Mouse (Mus musculus): ENCODE results near the gene Lrig1.

The Lrig1 gene

GRCm38 (mm10) chr6:94700067-94700491, at the start of gene Lrig1:
Gene Lrig1, minus strand, starts transcription at chr6:94700158.
- peak; percentile 99 for DNase-seq (ENCODE audit: low read depth, low spot score)

GRCm38 (mm10) chr6:94749626-94750025, 49.7 kb upstream of the Lrig1 start:
- DNase-seq (ENCODE audit: low read depth, low spot score) = peak; percentile 48

GRCm38 (mm10) chr6:94748361-94748760, 48.4 kb upstream of the Lrig1 start:
- no peak for DNase-seq (ENCODE audit: low read depth, low spot score)

- DNase-seq (ENCODE audit: low read depth, low spot score) = no peak
Measured at GRCm38 (mm10) chr6:94740117-94740729, 40.3 kb upstream of the Lrig1 start.

- DNase-seq (ENCODE audit: low read depth, low spot score) = no peak
Measured at GRCm38 (mm10) chr6:94738647-94739046, 38.7 kb upstream of the Lrig1 start.

GRCm38 (mm10) chr6:94733878-94734277, 33.9 kb upstream of the Lrig1 start:
- no peak for DNase-seq (ENCODE audit: low read depth, low spot score)

GRCm38 (mm10) chr6:94729847-94730246, 29.9 kb upstream of the Lrig1 start:
- DNase-seq (ENCODE audit: low read depth, low spot score) = peak; percentile 59

GRCm38 (mm10) chr6:94729132-94729531, 29.2 kb upstream of the Lrig1 start:
- no peak for DNase-seq (ENCODE audit: low read depth, low spot score)

GRCm38 (mm10) chr6:94724612-94725011, 24.7 kb upstream of the Lrig1 start:
- no peak for DNase-seq (ENCODE audit: low read depth, low spot score)

- no peak for DNase-seq (ENCODE audit: low read depth, low spot score)
Measured at GRCm38 (mm10) chr6:94718607-94719346, 18.8 kb upstream of the Lrig1 start.

GRCm38 (mm10) chr6:94717705-94718489, 17.9 kb upstream of the Lrig1 start:
- no peak for DNase-seq (ENCODE audit: low read depth, low spot score)

GRCm38 (mm10) chr6:94715645-94715940, 15.6 kb upstream of the Lrig1 start:
- DNase-seq (ENCODE audit: low read depth, low spot score) = no peak

- DNase-seq (ENCODE audit: low read depth, low spot score) = no peak
Measured at GRCm38 (mm10) chr6:94714815-94715644, 15.1 kb upstream of the Lrig1 start.

- no peak for DNase-seq (ENCODE audit: low read depth, low spot score)
Measured at GRCm38 (mm10) chr6:94709832-94710231, 9.9 kb upstream of the Lrig1 start.

- DNase-seq (ENCODE audit: low read depth, low spot score) = no peak
Measured at GRCm38 (mm10) chr6:94709150-94709549, 9.2 kb upstream of the Lrig1 start.

GRCm38 (mm10) chr6:94707254-94707653, 7.3 kb upstream of the Lrig1 start:
- DNase-seq (ENCODE audit: low read depth, low spot score) = no peak

GRCm38 (mm10) chr6:94705931-94706330, 6.0 kb upstream of the Lrig1 start:
- no peak for DNase-seq (ENCODE audit: low read depth, low spot score)

GRCm38 (mm10) chr6:94702993-94703392, 3.0 kb upstream of the Lrig1 start:
- DNase-seq (ENCODE audit: low read depth, low spot score) = no peak

- DNase-seq (ENCODE audit: low read depth, low spot score) = peak; percentile 74
Measured at GRCm38 (mm10) chr6:94701071-94701470, 1.1 kb upstream of the Lrig1 start.

- peak; percentile 89 for DNase-seq (ENCODE audit: low read depth, low spot score)
Measured at GRCm38 (mm10) chr6:94700612-94701011, 654 bp upstream of the Lrig1 start.

GRCm38 (mm10) chr6:94699173-94699987, 578 bp downstream of the Lrig1 start:
- peak; percentile 57 for DNase-seq (ENCODE audit: low read depth, low spot score)

Data from R1 (cell line).